Mouse (Mus musculus) left cerebral cortex, adult 18-20 months (tissue): Measurements from ENCODE around the gene AI854703. TPM values are rescaled to one million over a fixed set of nuclear protein-coding genes. Genes with fewer than 3 reads are reported as not detected.

Source experiments
- total RNA-seq, 2 experiments: library from RNA; stranded (reverse); gene quantifications; 2 replicates each; pipeline ENCODE4 v1.2.3; 2021

Gene AI854703
- total RNA-seq, 2 experiments from 2014 or later: 15.9 to 16.0 TPM

Other genes starting within 250 kb of the AI854703 start
- 10 to 100 TPM; 45.9 to 47.5 TPM for gene Krba1, start 231.2 kb upstream of the AI854703 start, total RNA-seq
- 10 to 100 TPM; 30.9 to 31.6 TPM for gene Zfp467, start 180.9 kb upstream of the AI854703 start, total RNA-seq
- 1 to 10 TPM in 1 of 2 experiments, under 1 TPM in 1; 0.16 to 1.1 TPM for gene Sspo, start 178.5 kb upstream of the AI854703 start, total RNA-seq
- 100 to 1,000 TPM; 423 to 437 TPM for gene Atp6v0e2, start 89.1 kb upstream of the AI854703 start, total RNA-seq
- 10 to 100 TPM; 35.4 to 40.3 TPM for gene Lrrc61, start 72.0 kb upstream of the AI854703 start, total RNA-seq
- 10 to 100 TPM; 12.0 to 14.4 TPM for gene Rarres2, start 54.0 kb upstream of the AI854703 start, total RNA-seq
- not detected for gene Gm45021, start 37.2 kb upstream of the AI854703 start, total RNA-seq
- 10 to 100 TPM; 55.0 to 58.6 TPM for gene Repin1, start 32.9 kb upstream of the AI854703 start, total RNA-seq
- not detected for gene Gm44965, start 32.8 kb upstream of the AI854703 start, total RNA-seq
- 1 to 10 TPM; 6.0 to 8.1 TPM for gene Zfp775, start 24.7 kb upstream of the AI854703 start, total RNA-seq
- gene Gimap8, start 20.5 kb downstream of the AI854703 start, total RNA-seq: under 1 TPM; 0.91 to 0.93 TPM
- under 1 TPM; 0.70 to 0.80 TPM for gene Gimap9, start 49.4 kb downstream of the AI854703 start, total RNA-seq
- under 1 TPM; 0.28 to 0.75 TPM for gene Gimap4, start 57.8 kb downstream of the AI854703 start, total RNA-seq
- gene Gimap6, start 81.5 kb downstream of the AI854703 start, total RNA-seq: 1 to 10 TPM; 3.6 to 4.1 TPM
- 1 to 10 TPM in 1 of 2 experiments, not detected in 1; 2.3 TPM for gene Gm28053, start 91.8 kb downstream of the AI854703 start, total RNA-seq
- gene Gimap7, start 91.9 kb downstream of the AI854703 start, total RNA-seq: not detected
- gene Gimap1, start 112.3 kb downstream of the AI854703 start, total RNA-seq: 1 to 10 TPM; 2.1 to 2.3 TPM
- gene Gimap5, start 119.4 kb downstream of the AI854703 start, total RNA-seq: 1 to 10 TPM in 1 of 2 experiments, under 1 TPM in 1; 0.89 to 1.4 TPM
- not detected for gene Gimap3, start 144.1 kb downstream of the AI854703 start, total RNA-seq
- 10 to 100 TPM; 28.9 to 40.9 TPM for gene Tmem176a, start 214.2 kb downstream of the AI854703 start, total RNA-seq
- 10 to 100 TPM; 55.5 to 58.5 TPM for gene Tmem176b, start 214.7 kb downstream of the AI854703 start, total RNA-seq
- gene Aoc1, start 246.1 kb downstream of the AI854703 start, total RNA-seq: not detected